Mouse (Mus musculus) gastrocnemius, postnatal 14 days (tissue): ENCODE results near the gene Snapc2. TPM values are rescaled to one million over a fixed set of nuclear protein-coding genes. Genes with fewer than 3 reads are reported as not detected.
"Not testable (repeated sequence)": the region's sequence is repeated elsewhere in the genome, so short reads cannot be mapped to it uniquely, and the experiment has no call there.

Source experiments
- DNase-seq: peaks from one replicate; pipeline ENCODE4 v3.0.0; 2021; ENCODE audit warnings: mixed read lengths
- intact Hi-C: fragments of 180-260 bp; cut with DNase I; formaldehyde crosslinking; loops from one replicate; pipeline ENCODE4 v1.15.1; 2025; ENCODE audit warnings: low total_unique reads
- total RNA-seq, 2 experiments: library from RNA; stranded (reverse); gene quantifications; 2 replicates each; pipeline ENCODE4 v1.2.3; 2021

Gene Snapc2
- total RNA-seq, 2 experiments from 2014 or later = 10.1 to 12.2 TPM

- intact Hi-C loops = no loop called here
These were observed 22.1 kb upstream of the Snapc2 start for GRCm38 (mm10) chr8:4230612-4231351.

GRCm38 (mm10) chr8:4237814-4238433, 15.0 kb upstream of the Snapc2 start:
- no peak for DNase-seq
- intact Hi-C loops = no loop called here

More at GRCm38 (mm10) chr8:4230612-4231351, 22.1 kb upstream of the Snapc2 start:
- DNase-seq = no peak

GRCm38 (mm10) chr8:4238434-4239192, 14.3 kb upstream of the Snapc2 start, which contains the start of the genes Map2k7 and Gm49320:
Map2k7 (plus strand) TSS chr8:4238740.
Gm49320 (plus strand) TSS chr8:4238865.
- DNase-seq = peak; percentile 100
- intact Hi-C loops = no loop called here

- no peak for DNase-seq
- intact Hi-C loops = no loop called here
These were observed 13.5 kb upstream of the Snapc2 start for GRCm38 (mm10) chr8:4239193-4239890.

- no peak for DNase-seq
- intact Hi-C loops = no loop called here
These were observed 7.8 kb upstream of the Snapc2 start for GRCm38 (mm10) chr8:4245061-4245460.

GRCm38 (mm10) chr8:4245737-4246136, 7.1 kb upstream of the Snapc2 start:
- no peak for DNase-seq
- intact Hi-C loops = no loop called here

- no peak for DNase-seq
- intact Hi-C loops = no loop called here
These were observed 5.6 kb upstream of the Snapc2 start for GRCm38 (mm10) chr8:4247241-4247640.

GRCm38 (mm10) chr8:4247951-4248540, 4.8 kb upstream of the Snapc2 start, which contains the start of gene Tgfbr3l:
Tgfbr3l (plus strand) TSS chr8:4248214.
- intact Hi-C loops = no loop called here
- no peak for DNase-seq

GRCm38 (mm10) chr8:4249213-4249612, 3.7 kb upstream of the Snapc2 start:
- intact Hi-C loops = no loop called here

GRCm38 (mm10) chr8:4250306-4250970, 2.4 kb upstream of the Snapc2 start:
- DNase-seq = peak; percentile 87
- intact Hi-C loops = no loop called here

More at GRCm38 (mm10) chr8:4249213-4249612, 3.7 kb upstream of the Snapc2 start:
- DNase-seq = peak; percentile 62

- intact Hi-C loops = no loop called here
- no peak for DNase-seq
These were observed 642 bp upstream of the Snapc2 start for GRCm38 (mm10) chr8:4252116-4252760.

- intact Hi-C loops = no loop called here
- DNase-seq = peak; percentile 52
These were observed 1.1 kb downstream of the Snapc2 start for GRCm38 (mm10) chr8:4254001-4254400.

- DNase-seq, intact Hi-C loops: not testable (repeated sequence)
These were observed 2.6 kb downstream of the Snapc2 start for GRCm38 (mm10) chr8:4255471-4255870.

- intact Hi-C loops = no loop called here
- no peak for DNase-seq
These were observed 4.0 kb downstream of the Snapc2 start for GRCm38 (mm10) chr8:4256911-4257310.

- no peak for DNase-seq
- intact Hi-C loops = no loop called here
These were observed 4.5 kb downstream of the Snapc2 start for GRCm38 (mm10) chr8:4257350-4257749.

GRCm38 (mm10) chr8:4258233-4258632, 5.4 kb downstream of the Snapc2 start:
- peak; percentile 78 for DNase-seq
- intact Hi-C loops = no loop called here

GRCm38 (mm10) chr8:4258678-4259077, 5.8 kb downstream of the Snapc2 start:
- DNase-seq = no peak
- intact Hi-C loops = no loop called here

- intact Hi-C loops = no loop called here
- peak; percentile 92 for DNase-seq
These were observed 6.4 kb downstream of the Snapc2 start, which contains the start of gene Ctxn1 for GRCm38 (mm10) chr8:4259125-4259804. Ctxn1 (minus strand) TSS chr8:4259274.
